Mouse (Mus musculus): Measurements from ENCODE around the gene Rab1a. TPM values are rescaled to one million over a fixed set of nuclear protein-coding genes. Genes with fewer than 3 reads are reported as not detected.

The Rab1a gene
- total and polyA plus RNA-seq, 3 experiments = 34.0 to 113 (median 105) TPM

- no peak for TF ChIP-seq TAL1 (conservative IDR thresholded peaks at IDR 0.05; ENCODE audit: low read depth, low read length)
- TF ChIP-seq POLR2AphosphoS5 (IDR thresholded peaks at IDR 0.05; ENCODE audit: insufficient replicate concordance, low read depth, low read length) = no peak
- no peak for TF ChIP-seq GATA1 (IDR thresholded peaks at IDR 0.05; ENCODE audit: borderline replicate concordance, low read length)
- TF ChIP-seq GATA2 (IDR thresholded peaks at IDR 0.05; ENCODE audit: borderline replicate concordance, low read depth, low read length) = no peak
- TF ChIP-seq CTCF (IDR thresholded peaks at IDR 0.05; ENCODE audit: low read depth, low read length) = no peak
- DNase-seq (ENCODE audit: low spot score) (no peak), ATAC-seq (ENCODE audit: extremely low read depth, insufficient number of reproducible peaks, low FRiP score, poor library complexity, severe bottlenecking) (no peak)
- Histone ChIP-seq H3K9me3 (replicated peaks) (no peaks in the 10 kb centered on the region), H3K4me3 (ENCODE audit: low read depth, low read length) (no peak overlapping the region), H3K36me3 (replicated peaks) (peaks cover 78% of the 10 kb centered on the region), H3K27me3 (ENCODE audit: insufficient read depth, low read length) (no peaks in the 10 kb centered on the region), H3K4me1 (ENCODE audit: insufficient read depth, low read depth, low read length) (peaks cover 47% of the 10 kb centered on the region)
Observed at GRCm38 (mm10) chr11:20244336-20245290, 43.4 kb downstream of the Rab1a start.

GRCm38 (mm10) chr11:20245316-20245715 is 44.1 kb downstream of the Rab1a start:
- Histone ChIP-seq H3K4me1 (ENCODE audit: insufficient read depth, low read depth, low read length) (peaks cover 51% of the 10 kb centered on the region), H3K9me3 (replicated peaks) (no peaks in the 10 kb centered on the region), H3K27me3 (ENCODE audit: insufficient read depth, low read length) (no peaks in the 10 kb centered on the region), H3K36me3 (replicated peaks) (peaks cover 71% of the 10 kb centered on the region), H3K4me3 (ENCODE audit: low read depth, low read length) (no peak overlapping the region)
- ATAC-seq (ENCODE audit: extremely low read depth, insufficient number of reproducible peaks, low FRiP score, poor library complexity, severe bottlenecking) (no peak), DNase-seq (ENCODE audit: low spot score) (no peak)
- TF ChIP-seq POLR2AphosphoS5 (IDR thresholded peaks at IDR 0.05; ENCODE audit: insufficient replicate concordance, low read depth, low read length) = no peak
- no peak for TF ChIP-seq CTCF (IDR thresholded peaks at IDR 0.05; ENCODE audit: low read depth, low read length)
- TF ChIP-seq GATA1 (IDR thresholded peaks at IDR 0.05; ENCODE audit: borderline replicate concordance, low read length) = no peak
- no peak for TF ChIP-seq TAL1 (conservative IDR thresholded peaks at IDR 0.05; ENCODE audit: low read depth, low read length)
- no peak for TF ChIP-seq GATA2 (IDR thresholded peaks at IDR 0.05; ENCODE audit: borderline replicate concordance, low read depth, low read length)

DNA sequence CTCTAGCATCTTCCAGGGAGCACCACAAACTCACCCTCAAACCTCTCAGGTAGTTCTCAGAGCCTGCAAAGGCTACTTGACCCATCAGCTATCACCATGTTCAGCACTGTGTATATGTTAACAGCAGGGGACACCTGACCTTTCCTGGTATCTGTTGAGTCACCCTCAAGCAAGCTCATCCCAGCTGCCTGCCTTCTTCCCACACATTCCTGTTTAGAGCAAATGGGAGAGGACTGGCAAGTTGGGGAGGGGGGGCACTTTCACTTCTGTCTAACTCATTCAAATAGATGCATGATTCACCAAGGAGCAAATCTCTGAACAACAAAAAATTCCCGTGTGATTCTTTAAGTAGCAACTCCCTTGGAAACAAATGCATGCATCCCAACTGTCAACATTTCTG is 45.4 kb downstream of the Rab1a start:
- Histone ChIP-seq H3K4me3 (ENCODE audit: low read depth, low read length) (no peak overlapping the region), H3K36me3 (replicated peaks) (peaks cover 58% of the 10 kb centered on the region), H3K9me3 (replicated peaks) (no peaks in the 10 kb centered on the region), H3K4me1 (ENCODE audit: insufficient read depth, low read depth, low read length) (peaks cover 61% of the 10 kb centered on the region), H3K27me3 (ENCODE audit: insufficient read depth, low read length) (no peaks in the 10 kb centered on the region)
- no peak for DNase-seq (ENCODE audit: low spot score)
- no peak for ATAC-seq (ENCODE audit: extremely low read depth, insufficient number of reproducible peaks, low FRiP score, poor library complexity, severe bottlenecking)
- TF ChIP-seq CTCF (IDR thresholded peaks at IDR 0.05; ENCODE audit: low read depth, low read length) (no peak), GATA2 (IDR thresholded peaks at IDR 0.05; ENCODE audit: borderline replicate concordance, low read depth, low read length) (no peak), GATA1 (IDR thresholded peaks at IDR 0.05; ENCODE audit: borderline replicate concordance, low read length) (no peak), TAL1 (conservative IDR thresholded peaks at IDR 0.05; ENCODE audit: low read depth, low read length) (no peak), POLR2AphosphoS5 (IDR thresholded peaks at IDR 0.05; ENCODE audit: insufficient replicate concordance, low read depth, low read length) (no peak)

GRCm38 (mm10) chr11:20247146-20247855 is 46.1 kb downstream of the Rab1a start:
- no peaks in the 10 kb centered on the region for H3K9me3 ChIP-seq (replicated peaks)
- no peak overlapping the region for H3K4me3 ChIP-seq (ENCODE audit: low read depth, low read length)
- peaks cover 53% of the 10 kb centered on the region for H3K36me3 ChIP-seq (replicated peaks)
- ATAC-seq (ENCODE audit: extremely low read depth, insufficient number of reproducible peaks, low FRiP score, poor library complexity, severe bottlenecking) (no peak), DNase-seq (ENCODE audit: low spot score) (no peak)
- H3K4me1 ChIP-seq (ENCODE audit: insufficient read depth, low read depth, low read length) = peaks cover 61% of the 10 kb centered on the region
- no peaks in the 10 kb centered on the region for H3K27me3 ChIP-seq (ENCODE audit: insufficient read depth, low read length)
- no peak for TF ChIP-seq TAL1 (conservative IDR thresholded peaks at IDR 0.05; ENCODE audit: low read depth, low read length)
- TF ChIP-seq POLR2AphosphoS5 (IDR thresholded peaks at IDR 0.05; ENCODE audit: insufficient replicate concordance, low read depth, low read length) = no peak
- no peak for TF ChIP-seq GATA1 (IDR thresholded peaks at IDR 0.05; ENCODE audit: borderline replicate concordance, low read length)
- no peak for TF ChIP-seq GATA2 (IDR thresholded peaks at IDR 0.05; ENCODE audit: borderline replicate concordance, low read depth, low read length)
- no peak for TF ChIP-seq CTCF (IDR thresholded peaks at IDR 0.05; ENCODE audit: low read depth, low read length)

GRCm38 (mm10) chr11:20248277-20248676 is 47.0 kb downstream of the Rab1a start:
- H3K9me3 ChIP-seq (replicated peaks) = no peaks in the 10 kb centered on the region
- peaks cover 54% of the 10 kb centered on the region for H3K4me1 ChIP-seq (ENCODE audit: insufficient read depth, low read depth, low read length)
- 0 out of 2 replicates have a peak, but pooled peaks cover 2% of the 10 kb centered on the region for H3K27me3 ChIP-seq (ENCODE audit: insufficient read depth, low read length)
- peaks cover 43% of the 10 kb centered on the region for H3K36me3 ChIP-seq (replicated peaks)
- DNase-seq (ENCODE audit: low spot score) = no peak
- H3K4me3 ChIP-seq (ENCODE audit: low read depth, low read length) = peak overlapping the region; percentile 92; the same call in 1 of the 2 replicates
- no peak for TF ChIP-seq GATA2 (IDR thresholded peaks at IDR 0.05; ENCODE audit: borderline replicate concordance, low read depth, low read length)
- no peak for TF ChIP-seq CTCF (IDR thresholded peaks at IDR 0.05; ENCODE audit: low read depth, low read length)
- no peak for TF ChIP-seq TAL1 (conservative IDR thresholded peaks at IDR 0.05; ENCODE audit: low read depth, low read length)
- no peak for TF ChIP-seq GATA1 (IDR thresholded peaks at IDR 0.05; ENCODE audit: borderline replicate concordance, low read length)
- no peak for TF ChIP-seq POLR2AphosphoS5 (IDR thresholded peaks at IDR 0.05; ENCODE audit: insufficient replicate concordance, low read depth, low read length)
- no peak for ATAC-seq (ENCODE audit: extremely low read depth, insufficient number of reproducible peaks, low FRiP score, poor library complexity, severe bottlenecking)

DNA sequence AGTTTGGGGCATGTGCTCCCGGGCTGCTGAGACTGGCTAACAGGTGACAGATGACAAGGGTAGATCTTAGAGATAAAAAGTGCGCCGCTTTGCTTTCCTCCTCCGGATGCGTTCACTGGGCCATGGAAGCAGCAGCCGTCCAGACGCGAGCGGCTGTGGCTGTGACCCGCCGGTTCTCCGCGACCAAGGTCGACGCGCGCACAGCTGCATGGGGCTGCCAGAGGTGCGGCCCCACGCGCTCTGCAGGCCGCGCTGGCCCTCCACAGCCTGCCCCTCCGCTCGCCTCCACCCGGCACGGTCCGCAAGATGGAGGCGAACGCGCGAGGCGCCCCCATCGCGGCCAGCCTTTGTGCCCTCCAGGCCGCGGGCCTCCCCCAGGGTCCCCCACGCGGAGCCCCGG is 47.6 kb downstream of the Rab1a start:
- no peaks in the 10 kb centered on the region; the same call in 1 of the 2 replicates for H3K9me3 ChIP-seq (replicated peaks)
- H3K27me3 ChIP-seq (ENCODE audit: insufficient read depth, low read length) = peaks cover 6% of the 10 kb centered on the region; the same call in 1 of the 2 replicates
- H3K36me3 ChIP-seq (replicated peaks) = peaks cover 38% of the 10 kb centered on the region
- peaks cover 50% of the 10 kb centered on the region for H3K4me1 ChIP-seq (ENCODE audit: insufficient read depth, low read depth, low read length)
- ATAC-seq (ENCODE audit: extremely low read depth, insufficient number of reproducible peaks, low FRiP score, poor library complexity, severe bottlenecking) = no peak
- peak; percentile 48 for DNase-seq (ENCODE audit: low spot score)
- peak overlapping the region; percentile 92 for H3K4me3 ChIP-seq (ENCODE audit: low read depth, low read length)
- TF ChIP-seq POLR2AphosphoS5 (IDR thresholded peaks at IDR 0.05; ENCODE audit: insufficient replicate concordance, low read depth, low read length) (no peak), TAL1 (conservative IDR thresholded peaks at IDR 0.05; ENCODE audit: low read depth, low read length) (no peak), GATA1 (IDR thresholded peaks at IDR 0.05; ENCODE audit: borderline replicate concordance, low read length) (no peak), CTCF (IDR thresholded peaks at IDR 0.05; ENCODE audit: low read depth, low read length) (no peak), GATA2 (IDR thresholded peaks at IDR 0.05; ENCODE audit: borderline replicate concordance, low read depth, low read length) (no peak)
